Mouse (Mus musculus) stomach, embryonic 14.5 days (tissue): Measurements from ENCODE around the gene Nodal. TPM values are rescaled to one million over a fixed set of nuclear protein-coding genes. Genes with fewer than 3 reads are reported as not detected.

Experiments used
- ATAC-seq: fragments of 200-750 bp; cut with Nextera tagmentation; 2 replicates; pipeline ENCODE4 v1.8.0; 2017; ENCODE audit warnings: low read depth, moderate TSS enrichment; ENCODE audit not compliant: insufficient number of reproducible peaks, insufficient read depth, low FRiP score
- H3K27ac ChIP-seq: fragments of 300-500 bp; sonication (generic); 2 replicates; pipeline ENCODE4 v1.5.1; 2014; ENCODE audit warnings: mild to moderate bottlenecking, low read length, moderate library complexity, mixed read lengths
- H3K27me3 ChIP-seq: fragments of 300-500 bp; sonication (generic); 2 replicates; pipeline ENCODE4 v1.6.1; 2014; ENCODE audit warnings: low read length, control low read depth, mixed read lengths; ENCODE audit not compliant: control insufficient read depth, insufficient read depth
- H3K36me3 ChIP-seq: fragments of 300-500 bp; sonication (generic); 2 replicates; pipeline ENCODE4 v1.6.1; 2014; ENCODE audit warnings: mild to moderate bottlenecking, control low read depth, low read length, moderate library complexity, mixed read lengths; ENCODE audit not compliant: control insufficient read depth, insufficient read depth
- H3K4me1 ChIP-seq: fragments of 300-500 bp; sonication (generic); 2 replicates; pipeline ENCODE4 v1.6.1; 2014; ENCODE audit warnings: low read length, control low read depth, mixed read lengths; ENCODE audit not compliant: control insufficient read depth, insufficient read depth
- H3K4me2 ChIP-seq: fragments of 300-500 bp; sonication (generic); replicated peaks from 2 replicates; pipeline ENCODE4 v1.6.1; 2014; ENCODE audit warnings: low read depth, low read length, control low read depth
- H3K4me3 ChIP-seq: fragments of 300-500 bp; sonication (generic); 2 replicates; pipeline ENCODE4 v1.5.1; 2014; ENCODE audit warnings: low read depth, low read length, control low read depth
- H3K9ac ChIP-seq: fragments of 300-500 bp; sonication (generic); replicated peaks from 2 replicates; pipeline ENCODE4 v1.6.1; 2014; ENCODE audit warnings: low read depth, mild to moderate bottlenecking, control low read depth, low read length, moderate library complexity, mixed read lengths
- H3K9me3 ChIP-seq: fragments of 300-500 bp; sonication (generic); 2 replicates; pipeline ENCODE4 v1.6.1; 2016; ENCODE audit warnings: low read depth, low read length, control low read depth; ENCODE audit not compliant: control insufficient read depth
- WGBS: fragments of 180-500 bp; shearing (Covaris S2); extraction: QIAGEN DNeasy Blood & Tissue Kit; methylation state at CpG from one replicate; pipeline ENCODE4 v1.1.7; 2014; 5-methylcytosine and 5-hydroxymethylcytosine counted together
- polyA plus RNA-seq: library from polyadenylated mRNA; unstranded; fragments of >200 nt; fragmentation: Nextera tagmentation; extraction: Ambion mirVana; gene quantifications from 2 replicates; pipeline ENCODE4 v1.2.1, GENCODE M21; 2014

Nodal gene
- polyA plus RNA-seq, 1 experiment from 2014 or later, result not detected

DNA sequence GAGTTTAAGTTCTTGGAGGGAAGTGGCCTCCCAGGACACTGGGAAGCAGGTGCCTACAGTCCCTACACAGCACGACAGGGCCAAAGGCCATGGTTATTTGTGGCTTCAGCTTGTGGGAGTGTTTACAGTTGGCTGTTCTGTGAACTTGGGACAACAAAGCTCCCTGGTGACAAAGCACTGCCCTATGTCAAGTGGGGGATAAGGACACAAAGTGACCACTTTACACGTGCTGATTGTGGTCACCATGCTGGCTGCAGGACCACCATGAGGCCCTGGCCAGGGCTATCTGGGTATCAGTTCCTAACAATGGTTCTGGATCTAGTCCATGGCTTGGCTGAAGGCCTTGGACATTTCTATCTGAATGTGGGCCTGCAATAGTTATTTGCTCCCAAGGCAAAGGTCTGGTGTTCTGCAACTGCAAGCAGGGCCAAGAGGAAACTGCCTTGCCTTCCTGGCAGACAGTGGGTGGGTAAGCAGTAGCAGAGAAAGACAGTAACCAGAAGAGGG lies 8.5 kb downstream of the Nodal start:
- H3K4me2 ChIP-seq, result no peak overlapping the region
- ATAC-seq, result no peak
- peaks cover 8% of the 10 kb centered on the region; the same call in 1 of the 2 replicates for H3K36me3 ChIP-seq
- H3K4me1 ChIP-seq, result 0 out of 2 replicates have a peak, but pooled peaks cover 5% of the 10 kb centered on the region
- H3K27me3 ChIP-seq, result no peaks in the 10 kb centered on the region
- no peak overlapping the region for H3K4me3 ChIP-seq
- H3K9ac ChIP-seq, result no peak overlapping the region
- H3K27ac ChIP-seq, result no peak overlapping the region
- 50% methylated on average over 2 of the region's 2 CpGs for WGBS
- H3K9me3 ChIP-seq, result no peaks in the 10 kb centered on the region

DNA sequence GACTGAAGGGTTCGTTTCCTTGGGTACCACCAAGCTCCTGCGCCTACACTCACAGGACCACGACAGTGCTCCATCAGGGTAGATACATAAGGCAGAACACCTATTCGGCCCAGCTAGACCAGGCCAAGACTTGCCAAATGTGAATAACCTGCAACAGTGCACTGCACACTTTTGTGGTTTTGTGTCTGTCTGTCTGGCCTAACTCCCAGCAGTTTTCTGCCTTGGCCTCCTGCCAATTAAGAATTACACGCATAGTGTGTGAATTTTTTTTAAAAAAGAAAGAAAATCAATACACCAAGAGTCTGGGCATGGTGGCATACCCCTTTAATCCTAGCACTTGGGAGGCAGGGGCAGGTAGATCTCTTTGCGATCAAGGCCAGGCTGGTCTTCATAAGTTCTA lies 10.2 kb downstream of the Nodal start:
- Histone ChIP-seq H3K27me3 (no peaks in the 10 kb centered on the region), H3K4me2 (no peak overlapping the region), H3K9me3 (no peaks in the 10 kb centered on the region), H3K9ac (no peak overlapping the region), H3K36me3 (peaks cover 17% of the 10 kb centered on the region), H3K4me3 (no peak overlapping the region), H3K27ac (no peak overlapping the region), H3K4me1 (0 out of 2 replicates have a peak, but pooled peaks cover 5% of the 10 kb centered on the region)
- no peak for ATAC-seq
- 86% methylated on average over 6 of the region's 6 CpGs for WGBS

DNA sequence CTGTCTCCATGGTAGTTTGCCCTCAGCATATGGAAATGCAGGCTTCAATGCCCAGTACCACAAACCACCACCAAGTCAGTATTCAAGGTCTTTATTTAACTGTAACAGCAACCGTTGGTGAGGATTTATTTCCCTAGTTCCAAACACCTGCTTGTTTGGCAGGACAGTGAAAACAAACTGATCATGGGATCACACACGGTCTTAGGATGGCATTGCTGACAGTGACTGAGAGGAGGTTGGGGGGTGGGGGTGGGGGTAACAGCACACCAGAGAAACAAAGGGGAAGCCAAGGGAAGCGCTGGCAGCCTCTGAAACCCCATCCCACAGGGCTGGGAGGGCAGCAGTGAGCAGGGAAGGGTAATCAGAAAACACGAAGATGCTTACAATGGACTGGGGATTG lies 10.6 kb downstream of the Nodal start:
- 56% methylated on average over 4 of the region's 4 CpGs for WGBS
- no peak overlapping the region for H3K4me3 ChIP-seq

DNA sequence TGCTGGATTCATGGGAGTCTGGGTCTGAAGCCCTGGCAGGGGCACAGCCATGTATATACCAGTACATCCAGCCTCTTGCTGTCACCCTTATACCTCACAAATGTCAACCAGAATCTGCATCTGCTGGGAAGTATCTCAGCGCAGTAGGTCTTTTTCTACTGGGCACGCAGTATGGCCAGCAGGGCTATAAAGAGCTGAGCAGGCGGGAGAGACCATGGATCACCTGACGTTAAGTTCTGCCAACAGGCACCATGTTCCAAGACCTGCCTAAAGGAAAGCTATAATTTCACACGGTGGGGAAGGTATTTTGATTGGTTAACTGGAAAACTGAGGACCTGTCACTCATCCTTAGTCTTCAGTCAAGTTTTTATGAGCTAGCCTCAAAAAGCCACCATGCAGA lies 11.3 kb downstream of the Nodal start:
- Histone ChIP-seq H3K27me3 (no peaks in the 10 kb centered on the region), H3K4me1 (0 out of 2 replicates have a peak, but pooled peaks cover 5% of the 10 kb centered on the region), H3K4me2 (no peak overlapping the region), H3K9me3 (no peaks in the 10 kb centered on the region), H3K36me3 (peaks cover 28% of the 10 kb centered on the region), H3K9ac (no peak overlapping the region), H3K4me3 (no peak overlapping the region), H3K27ac (no peak overlapping the region)
- WGBS, result 94% methylated on average over 5 of the region's 5 CpGs
- no peak for ATAC-seq

More for the DNA sequence above, 10.6 kb downstream of the Nodal start:
- H3K4me1 ChIP-seq, result 0 out of 2 replicates have a peak, but pooled peaks cover 5% of the 10 kb centered on the region
- peaks cover 22% of the 10 kb centered on the region for H3K36me3 ChIP-seq
- H3K9ac ChIP-seq, result no peak overlapping the region
- H3K27ac ChIP-seq, result no peak overlapping the region
- H3K4me2 ChIP-seq, result no peak overlapping the region
- no peaks in the 10 kb centered on the region for H3K27me3 ChIP-seq
- H3K9me3 ChIP-seq, result no peaks in the 10 kb centered on the region
- no peak for ATAC-seq

- Histone ChIP-seq H3K36me3 (peaks cover 39% of the 10 kb centered on the region), H3K4me2 (no peak overlapping the region)
- 90% methylated on average over 9 of the region's 9 CpGs for WGBS
These were observed 13.6 kb downstream of the Nodal start for GRCm38 (mm10) chr10:61431375-61431774.

GRCm38 (mm10) chr10:61440202-61440800 lies 22.5 kb downstream of the Nodal start:
- Histone ChIP-seq H3K4me3 (no peak overlapping the region), H3K36me3 (peaks cover under 1% of the 10 kb centered on the region; the same call in 1 of the 2 replicates), H3K9ac (no peak overlapping the region), H3K27ac (no peak overlapping the region), H3K4me2 (no peak overlapping the region), H3K9me3 (no peaks in the 10 kb centered on the region), H3K4me1 (peaks cover 12% of the 10 kb centered on the region), H3K27me3 (no peaks in the 10 kb centered on the region)
- ATAC-seq, result no peak
- 89% methylated on average over 7 of the region's 7 CpGs for WGBS

More at GRCm38 (mm10) chr10:61431375-61431774, 13.6 kb downstream of the Nodal start:
- no peaks in the 10 kb centered on the region for H3K27me3 ChIP-seq
- no peaks in the 10 kb centered on the region for H3K4me1 ChIP-seq
- H3K27ac ChIP-seq, result no peak overlapping the region
- no peaks in the 10 kb centered on the region for H3K9me3 ChIP-seq
- no peak for ATAC-seq
- no peak overlapping the region for H3K9ac ChIP-seq
- no peak overlapping the region for H3K4me3 ChIP-seq

DNA sequence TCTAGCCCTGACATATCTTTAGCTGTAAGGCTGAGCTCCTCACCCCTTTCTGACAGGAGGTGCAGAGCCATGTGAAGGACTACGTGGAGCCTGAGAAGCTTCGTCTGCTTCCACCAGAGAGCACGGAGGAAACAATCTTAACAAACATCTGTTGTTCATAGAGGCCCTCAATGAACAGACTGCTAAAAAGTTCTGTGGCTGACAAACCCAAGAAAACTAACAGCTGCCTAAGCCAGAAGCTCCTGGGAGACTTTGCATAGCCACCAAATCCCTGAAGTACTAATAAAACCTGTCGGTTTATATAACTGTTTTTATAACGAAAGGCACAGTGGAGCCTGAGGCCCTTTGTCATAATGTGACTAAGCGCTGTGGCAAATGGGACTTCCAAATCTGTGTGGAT lies 25.7 kb downstream of the Nodal start:
- WGBS, result 42% methylated on average over 6 of the region's 6 CpGs
- Histone ChIP-seq H3K4me3 (no peak overlapping the region), H3K36me3 (peaks cover 8% of the 10 kb centered on the region), H3K9me3 (no peaks in the 10 kb centered on the region), H3K27me3 (no peaks in the 10 kb centered on the region), H3K4me2 (no peak overlapping the region), H3K4me1 (peaks cover 15% of the 10 kb centered on the region), H3K27ac (no peak overlapping the region), H3K9ac (no peak overlapping the region)
- ATAC-seq, result no peak

DNA sequence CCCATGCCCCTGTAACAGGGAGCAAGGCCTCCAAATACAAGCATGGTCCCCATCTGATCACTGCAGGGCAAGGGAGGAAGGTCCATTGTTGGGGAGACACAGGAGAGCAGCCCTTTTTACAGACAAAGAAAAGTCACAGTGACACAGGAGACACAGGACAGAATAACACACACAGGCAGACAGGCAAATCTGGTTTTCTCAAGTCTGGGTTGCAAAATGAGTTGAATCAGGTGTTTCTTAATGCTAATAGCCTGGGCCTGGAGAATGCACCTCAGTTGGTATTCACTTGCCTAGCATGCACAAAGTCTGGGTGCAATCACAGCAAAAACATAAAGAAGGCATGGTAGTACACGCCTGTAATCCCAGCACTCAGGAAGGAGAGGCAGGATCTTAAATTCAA lies 26.1 kb downstream of the Nodal start:
- no peaks in the 10 kb centered on the region for H3K27me3 ChIP-seq
- 70% methylated on average over 1 of the region's 1 CpGs for WGBS
- H3K27ac ChIP-seq, result no peak overlapping the region
- no peak for ATAC-seq
- H3K4me3 ChIP-seq, result no peak overlapping the region
- no peaks in the 10 kb centered on the region for H3K9me3 ChIP-seq
- H3K4me2 ChIP-seq, result no peak overlapping the region
- H3K4me1 ChIP-seq, result peaks cover 15% of the 10 kb centered on the region
- peaks cover 8% of the 10 kb centered on the region for H3K36me3 ChIP-seq
- no peak overlapping the region for H3K9ac ChIP-seq

DNA sequence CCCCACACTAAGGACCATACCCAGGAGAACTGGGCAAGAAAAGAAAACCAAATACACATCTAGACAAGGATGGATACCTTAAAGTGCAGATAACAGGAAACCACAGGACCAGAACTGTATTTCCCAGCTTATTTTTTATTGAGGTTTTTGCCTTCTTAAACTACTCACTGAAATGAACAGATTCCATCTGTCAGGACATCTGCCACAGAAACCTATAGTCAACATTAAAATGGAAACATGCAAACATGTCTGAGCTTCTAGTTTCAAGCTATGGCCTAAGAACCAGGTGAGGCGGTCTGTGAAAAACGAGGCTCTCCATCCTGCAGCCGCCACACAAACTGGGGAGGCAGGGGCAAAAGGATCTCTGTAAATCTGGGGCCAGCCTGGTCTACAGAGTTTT lies 27.2 kb downstream of the Nodal start:
- H3K4me1 ChIP-seq, result peaks cover 19% of the 10 kb centered on the region
- WGBS, result 77% methylated on average over 3 of the region's 3 CpGs
- H3K9ac ChIP-seq, result no peak overlapping the region

More for the DNA sequence above, 27.2 kb downstream of the Nodal start:
- no peaks in the 10 kb centered on the region for H3K27me3 ChIP-seq
- peaks cover 8% of the 10 kb centered on the region for H3K36me3 ChIP-seq
- ATAC-seq, result no peak
- H3K4me3 ChIP-seq, result no peak overlapping the region
- H3K9me3 ChIP-seq, result no peaks in the 10 kb centered on the region
- no peak overlapping the region for H3K27ac ChIP-seq
- H3K4me2 ChIP-seq, result no peak overlapping the region
